Mouse (Mus musculus) CD4-positive naive resting alpha-beta T cell, adult 57 days (primary cell): ENCODE data around the gene Olfr862. TPM values are rescaled to one million over a fixed set of nuclear protein-coding genes. Genes with fewer than 3 reads are reported as not detected.

Experiments used
- total RNA-seq: library from RNA; stranded (reverse); gene quantifications from one replicate; pipeline ENCODE4 v1.2.4, GENCODE M21; 2023

The Olfr862 gene
- total RNA-seq = not detected

DNA sequence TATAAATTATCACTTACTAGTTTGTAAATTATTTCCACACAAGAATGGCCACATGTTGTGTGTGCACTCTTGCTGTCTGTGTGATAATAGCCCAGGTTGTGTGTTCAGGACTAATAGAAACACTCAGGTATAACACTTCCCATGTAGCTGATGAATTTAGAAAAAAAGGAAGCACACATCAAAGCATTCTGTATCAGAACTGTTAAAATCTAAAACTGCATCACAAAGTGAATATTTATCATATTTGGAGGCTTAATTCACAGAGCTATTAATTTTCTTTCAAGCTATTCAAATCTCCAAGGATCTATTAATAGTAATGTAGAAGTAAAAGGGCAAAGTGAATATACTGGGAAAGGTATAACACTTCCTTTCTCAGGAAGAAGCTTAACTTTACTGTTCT is at the start of gene Olfr862:
Gene Olfr862 (minus strand): TSS at position 101 of the 400 bp plus-strand sequence.

DNA sequence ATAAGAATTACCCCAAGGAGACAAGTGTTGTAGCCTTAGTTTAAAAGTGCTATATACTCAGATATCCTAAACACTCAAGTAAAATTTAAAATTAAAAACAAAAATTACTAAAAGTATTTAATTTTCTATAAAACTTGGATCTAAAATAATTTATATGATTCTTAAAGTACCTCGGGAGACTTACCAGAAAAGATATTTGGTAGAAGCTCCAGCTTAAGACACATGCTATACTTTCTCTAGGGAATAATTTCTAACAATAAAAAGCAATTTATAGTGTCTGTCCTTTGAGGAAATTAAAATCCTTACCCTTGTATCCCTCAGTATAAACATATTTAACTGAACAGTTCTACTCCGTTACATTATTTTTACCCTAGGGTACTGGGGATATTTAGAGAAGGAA is 28.8 kb upstream of the Olfr862 start, which contains the start of gene Olfr77:
Gene Olfr77 (plus strand): TSS at position 301 of the 400 bp plus-strand sequence.

DNA sequence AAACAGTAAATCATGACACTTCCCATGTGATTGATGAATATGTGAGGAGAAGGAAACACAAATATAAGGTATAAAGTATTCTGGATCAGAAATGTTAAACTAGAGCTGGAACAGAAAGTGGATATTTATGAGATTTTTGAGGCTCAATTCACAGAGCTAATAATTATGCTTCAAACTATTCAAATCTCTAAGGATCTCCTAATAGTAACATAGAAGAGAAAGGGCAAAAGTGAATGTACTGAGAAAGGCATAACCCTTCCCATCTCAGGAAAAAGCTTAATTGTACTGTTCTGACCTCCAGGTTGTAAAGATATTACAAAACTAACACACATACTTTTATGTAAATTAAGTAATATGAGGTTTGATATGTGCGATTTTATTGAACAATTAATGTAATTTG is 38.2 kb downstream of the Olfr862 start, which contains the start of gene Olfr860:
Gene Olfr860 (minus strand): TSS at position 101 of the 400 bp plus-strand sequence.

Other genes with a start within 250 kb of the Olfr862 start
- gene Olfr857, start 178.6 kb downstream of the Olfr862 start, total RNA-seq = not detected
- not detected for gene Olfr58, start 107.7 kb downstream of the Olfr862 start, total RNA-seq
- gene Olfr859, start 83.1 kb downstream of the Olfr862 start, total RNA-seq = not detected
- gene Olfr860, start 38.3 kb downstream of the Olfr862 start, total RNA-seq = not detected
- not detected for gene Olfr77, start 28.9 kb upstream of the Olfr862 start, total RNA-seq
- not detected for gene Olfr866, start 140.0 kb upstream of the Olfr862 start, total RNA-seq
- not detected for gene Olfr867, start 169.6 kb upstream of the Olfr862 start, total RNA-seq
- not detected for gene Olfr868, start 210.6 kb upstream of the Olfr862 start, total RNA-seq
- not detected for gene Olfr869, start 241.0 kb upstream of the Olfr862 start, total RNA-seq